Mouse (Mus musculus) heart, adult 2 months (tissue): ENCODE results near the gene Higd1c. TPM values are rescaled to one million over a fixed set of nuclear protein-coding genes. Genes with fewer than 3 reads are reported as not detected.

Experiments
- DNase-seq, 2 experiments: peaks; one replicate each; pipeline ENCODE4 v3.0.0; 2021
- H3K27ac ChIP-seq: fragments of 200-600 bp; 2 replicates; pipeline ENCODE4 v1.8.1; 2022
- H3K27me3 ChIP-seq: fragments of 200-500 bp; 2 replicates; pipeline ENCODE4 v1.6.1; 2012; ENCODE audit warnings: mild to moderate bottlenecking, low read length, inconsistent platforms, mixed read lengths; ENCODE audit not compliant: control insufficient read depth, insufficient read depth
- H3K36me3 ChIP-seq: fragments of 200-500 bp; 2 replicates; pipeline ENCODE4 v1.6.1; 2012; ENCODE audit warnings: low read length, inconsistent platforms; ENCODE audit not compliant: control insufficient read depth, insufficient read depth
- H3K4me1 ChIP-seq: fragments of 200-500 bp; 2 replicates; pipeline ENCODE4 v1.6.1; 2011; ENCODE audit warnings: low read length; ENCODE audit not compliant: control insufficient read depth, insufficient read depth
- H3K4me3 ChIP-seq: fragments of 200-600 bp; 2 replicates; pipeline ENCODE4 v1.8.1; 2022
- H3K79me2 ChIP-seq: fragments of 200-500 bp; replicated peaks from 2 replicates; pipeline ENCODE4 v1.6.1; 2012; ENCODE audit warnings: mild to moderate bottlenecking, inconsistent platforms, low read length, moderate library complexity, mixed read lengths; ENCODE audit not compliant: control insufficient read depth, insufficient read depth
- H3K9ac ChIP-seq: fragments of 200-500 bp; 2 replicates; pipeline ENCODE4 v1.6.1; 2012; ENCODE audit warnings: low read depth, mild to moderate bottlenecking, control low read depth, inconsistent platforms, low read length, mixed read lengths
- CTCF ChIP-seq: fragments of 200-600 bp; IDR thresholded peaks from 2 replicates; pipeline ENCODE4 v1.8.1; 2022; ENCODE audit warnings: antibody characterized with exemption, mild to moderate bottlenecking, moderate library complexity
- EP300 ChIP-seq: fragments of 200-500 bp; IDR thresholded peaks from 2 replicates; pipeline ENCODE4 v1.6.1; 2011; ENCODE audit warnings: low read depth, low read length, control low read depth; ENCODE audit not compliant: insufficient read depth
- POLR2A ChIP-seq: fragments of 200-500 bp; IDR thresholded peaks from 2 replicates; pipeline ENCODE4 v1.6.1; 2011; ENCODE audit warnings: mild to moderate bottlenecking, low read depth, low read length, control low read depth; ENCODE audit not compliant: insufficient read depth
- WGBS: fragments of 180-500 bp; shearing (Covaris S2); methylation state at CpG from one replicate; pipeline ENCODE4 v1.1.7; 2018; 5-methylcytosine and 5-hydroxymethylcytosine counted together
- intact Hi-C: fragments of 180-260 bp; cut with DNase I; formaldehyde crosslinking; loops from one replicate; pipeline ENCODE4 v1.15.1; 2025
- polyA plus RNA-seq: library from polyadenylated mRNA; depleted of rRNA; stranded (reverse); fragments of >200 nt; gene quantifications from 2 replicates; pipeline ENCODE4 v1.2.3, GENCODE M21; 2012
- total RNA-seq, 2 experiments: library from RNA; stranded (reverse); gene quantifications; 2 replicates each; pipeline ENCODE4 v1.2.3; 2021

Gene Higd1c
- total and polyA plus RNA-seq, 3 experiments: not detected

GRCm38 (mm10) chr15:100388886-100389285 lies 24.5 kb downstream of the Higd1c start:
- intact Hi-C loops: no loop called here
- Histone ChIP-seq H3K79me2 (no peaks in the 10 kb centered on the region), H3K36me3 (no peaks in the 10 kb centered on the region), H3K4me3 (no peak overlapping the region), H3K4me1 (no peaks in the 10 kb centered on the region), H3K27ac (no peak overlapping the region), H3K27me3 (no peaks in the 10 kb centered on the region), H3K9ac (no peak overlapping the region)
- 81% methylated on average over 9 of the region's 9 CpGs for WGBS
- TF ChIP-seq POLR2A: no peak
- TF ChIP-seq EP300: no peak
- TF ChIP-seq CTCF: no peak
- no peak for DNase-seq

- WGBS: 62% methylated on average over 7 of the region's 7 CpGs
- TF ChIP-seq POLR2A (no peak), CTCF (no peak), EP300 (no peak)
- no peak overlapping the region for H3K4me3 ChIP-seq
- H3K4me1 ChIP-seq: no peaks in the 10 kb centered on the region
- H3K27ac ChIP-seq: no peak overlapping the region
- DNase-seq: no peak
- intact Hi-C loops: no loop called here
- no peak overlapping the region for H3K9ac ChIP-seq
- no peaks in the 10 kb centered on the region for H3K36me3 ChIP-seq
- no peaks in the 10 kb centered on the region for H3K79me2 ChIP-seq
- no peaks in the 10 kb centered on the region for H3K27me3 ChIP-seq
Measured at GRCm38 (mm10) chr15:100391066-100391465, 26.7 kb downstream of the Higd1c start.

DNA sequence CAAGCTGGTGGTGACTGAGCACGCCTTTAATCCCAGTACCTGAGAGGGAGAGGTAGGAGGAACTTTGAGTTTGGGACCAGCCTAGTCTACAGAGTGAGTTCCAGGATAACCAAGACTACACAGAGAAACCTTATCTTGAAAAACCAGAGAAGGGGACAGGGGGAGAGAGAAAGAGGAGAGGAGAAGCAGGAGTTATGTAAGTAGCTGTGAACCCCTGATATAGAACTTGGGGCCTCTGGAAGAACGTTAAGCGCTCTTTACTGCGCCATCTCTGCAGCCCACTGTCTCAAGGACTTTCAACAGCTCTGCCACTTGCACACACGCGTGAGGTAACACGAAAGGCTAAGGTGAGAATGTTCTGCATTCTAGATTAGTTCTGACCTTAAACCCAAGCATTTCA lies 27.3 kb downstream of the Higd1c start:
- 93% methylated on average over 7 of the region's 7 CpGs for WGBS
- Histone ChIP-seq H3K9ac (no peak overlapping the region), H3K4me3 (no peak overlapping the region), H3K27ac (no peak overlapping the region), H3K36me3 (no peaks in the 10 kb centered on the region), H3K79me2 (no peaks in the 10 kb centered on the region), H3K27me3 (no peaks in the 10 kb centered on the region), H3K4me1 (no peaks in the 10 kb centered on the region)
- intact Hi-C loops: no loop called here
- no peak for DNase-seq
- TF ChIP-seq EP300 (no peak), POLR2A (no peak), CTCF (no peak)

- no peak overlapping the region for H3K9ac ChIP-seq
- no peak overlapping the region for H3K27ac ChIP-seq
- TF ChIP-seq CTCF (no peak), EP300 (no peak), POLR2A (no peak)
- H3K79me2 ChIP-seq: no peaks in the 10 kb centered on the region
- H3K4me3 ChIP-seq: no peak overlapping the region
- intact Hi-C loops: no loop called here
- no peak for DNase-seq
- whole genome bisulfite sequencing: 80% methylated on average over 11 of the region's 11 CpGs
- H3K4me1 ChIP-seq: no peaks in the 10 kb centered on the region
- no peaks in the 10 kb centered on the region for H3K36me3 ChIP-seq
- H3K27me3 ChIP-seq: no peaks in the 10 kb centered on the region
Measured at GRCm38 (mm10) chr15:100393016-100393415, 28.7 kb downstream of the Higd1c start.

DNA sequence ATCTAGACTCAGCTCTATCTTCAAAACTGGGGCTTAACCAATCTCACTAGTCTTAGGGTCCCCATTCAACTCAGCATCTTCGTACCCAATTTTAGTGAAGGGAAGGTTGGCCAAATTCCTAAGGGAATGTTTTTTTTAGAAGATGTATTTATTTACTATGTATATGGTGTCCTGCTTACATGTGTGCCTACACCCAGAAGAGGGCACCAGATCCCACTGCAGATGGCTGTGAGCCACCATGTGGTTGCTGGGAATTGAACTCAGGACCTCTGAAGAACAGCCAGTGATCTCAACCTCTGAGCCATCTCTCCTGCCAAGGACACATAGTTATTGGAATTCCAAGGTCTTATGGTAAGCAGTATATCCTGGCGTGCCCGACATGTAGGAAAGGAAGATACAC lies 31.2 kb downstream of the Higd1c start:
- 97% methylated on average over 3 of the region's 3 CpGs for WGBS
- Histone ChIP-seq H3K4me3 (no peak overlapping the region), H3K36me3 (no peaks in the 10 kb centered on the region), H3K4me1 (no peaks in the 10 kb centered on the region), H3K27me3 (no peaks in the 10 kb centered on the region), H3K79me2 (no peaks in the 10 kb centered on the region), H3K9ac (no peak overlapping the region), H3K27ac (no peak overlapping the region)
- no peak for TF ChIP-seq POLR2A
- TF ChIP-seq CTCF: peak; percentile 30; the same call in 1 of the 2 replicates
- no peak for DNase-seq
- intact Hi-C loops: no loop called here

GRCm38 (mm10) chr15:100400592-100401250 lies 36.4 kb downstream of the Higd1c start:
- WGBS: 88% methylated on average over 16 of the region's 16 CpGs
- intact Hi-C loops: no loop called here
- Histone ChIP-seq H3K9ac (no peak overlapping the region), H3K4me1 (0 out of 2 replicates have a peak, but pooled peaks cover under 1% of the 10 kb centered on the region), H3K36me3 (no peaks in the 10 kb centered on the region), H3K27ac (no peak overlapping the region), H3K4me3 (no peak overlapping the region), H3K27me3 (no peaks in the 10 kb centered on the region), H3K79me2 (no peaks in the 10 kb centered on the region)
- no peak for DNase-seq
- TF ChIP-seq EP300 (no peak), CTCF (no peak), POLR2A (no peak)
